Mouse (Mus musculus): Measurements from ENCODE around the gene Hirip3. TPM values are rescaled to one million over a fixed set of nuclear protein-coding genes. Genes with fewer than 3 reads are reported as not detected.
A peak's percentile ranks its signal among the peaks of the same experiment; 100 is the strongest.
"Not testable (repeated sequence)": the region's sequence is repeated elsewhere in the genome, so short reads cannot be mapped to it uniquely, and the experiment has no call there.

Gene Hirip3
- polyA plus RNA-seq, 1 experiment: 63.1 TPM

DNA sequence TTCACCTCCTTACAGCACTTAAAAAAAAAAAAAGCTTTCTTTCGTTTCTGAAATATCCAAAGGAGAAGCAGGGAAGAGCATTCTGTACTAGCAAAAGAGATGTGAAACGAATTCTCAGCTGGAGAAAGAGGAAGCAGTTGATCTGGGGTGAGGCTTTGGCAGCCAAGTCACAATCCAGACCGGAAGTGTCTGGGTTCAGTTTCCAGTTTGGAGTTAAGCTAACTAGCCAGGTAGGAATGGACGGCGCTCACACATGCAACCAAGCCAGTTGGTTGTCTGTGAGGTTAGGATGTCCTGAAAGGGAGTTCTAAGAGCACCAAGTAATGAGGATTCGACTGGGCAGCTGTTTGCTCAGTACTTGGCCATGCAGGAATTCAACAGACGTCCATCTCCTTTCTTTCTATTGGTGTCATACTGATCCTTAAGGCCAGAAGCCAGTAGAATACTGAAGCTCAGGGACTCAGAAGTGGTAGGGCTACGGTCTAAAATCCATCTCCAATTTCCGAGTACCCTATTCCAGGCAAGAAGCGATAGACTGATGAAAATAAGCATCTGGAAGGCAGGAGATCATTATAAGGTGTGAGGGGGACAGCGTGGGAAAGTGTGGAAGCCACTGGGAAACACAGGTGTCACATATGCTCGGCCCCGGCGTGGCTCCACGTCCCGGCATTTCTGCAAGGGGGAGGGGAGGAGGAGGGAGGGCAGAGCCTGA lies 35.8 kb downstream of the Hirip3 start:
- Histone ChIP-seq H3K4me1 (ENCODE audit: control insufficient read depth, insufficient read depth, low read length) (no peaks in the 10 kb centered on the region; the same call in 1 of the 2 replicates), H3K27ac (ENCODE audit: insufficient read depth, low read length) (peak overlapping the region; percentile 94), H3K27me3 (ENCODE audit: control insufficient read depth, insufficient read depth, low read length) (no peaks in the 10 kb centered on the region), H3K4me3 (replicated peaks; ENCODE audit: insufficient read depth, low read depth, low read length) (peak overlapping the region; percentile 86)
- DNase-seq: no peak
- no peak for TF ChIP-seq CTCF (IDR thresholded peaks at IDR 0.05; ENCODE audit: borderline replicate concordance, insufficient read depth, low read depth, low read length)
- TF ChIP-seq POLR2A (IDR thresholded peaks at IDR 0.05; ENCODE audit: borderline replicate concordance, insufficient read depth, low read length): no peak
- 6% methylated on average over 16 of the region's 16 CpGs for WGBS

DNA sequence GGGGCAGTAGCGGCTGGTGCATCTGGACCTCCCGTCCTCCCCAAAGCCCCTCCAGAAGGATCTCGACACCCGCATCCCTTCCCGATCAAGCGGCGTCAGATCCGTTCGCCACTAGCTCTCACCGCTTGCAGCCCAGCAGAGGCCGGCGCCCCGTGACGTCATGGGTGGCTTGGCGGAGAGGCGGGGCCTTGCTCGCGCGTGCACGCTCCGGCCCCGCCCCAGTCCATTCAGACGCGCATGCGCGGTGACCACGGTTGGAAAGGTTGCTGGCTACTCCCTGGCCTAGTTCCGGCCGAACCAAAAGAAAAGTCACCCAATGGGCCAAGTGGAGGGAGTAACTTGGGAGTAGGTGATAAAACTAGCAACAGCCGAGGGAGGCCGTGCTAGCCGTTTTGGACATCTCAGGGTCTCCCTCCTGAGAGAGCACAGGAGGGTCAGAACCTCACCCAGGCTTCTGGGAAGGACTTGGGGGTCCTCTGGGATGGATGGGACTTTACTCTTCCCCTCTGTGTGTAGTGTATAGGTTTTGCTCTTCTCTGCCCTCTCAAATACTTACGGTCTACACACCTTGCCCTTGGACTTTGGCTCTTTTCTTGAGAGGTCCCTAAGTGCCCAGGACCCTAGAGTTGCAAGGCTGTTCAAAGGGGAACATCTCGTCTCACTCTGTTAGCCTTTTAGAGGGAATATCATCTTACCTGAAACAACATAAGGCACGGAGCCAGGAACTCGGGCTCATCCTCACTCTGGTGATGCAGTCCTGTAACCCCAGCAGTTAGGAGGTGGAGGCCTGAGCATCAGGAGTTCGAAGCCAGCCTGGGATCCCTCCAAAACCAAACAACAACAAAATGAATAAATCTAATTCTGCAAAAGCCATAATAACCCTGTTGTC lies 36.6 kb downstream of the Hirip3 start:
- 11% methylated on average over 37 of the region's 37 CpGs for WGBS
- H3K4me1 ChIP-seq (ENCODE audit: control insufficient read depth, insufficient read depth, low read length): no peaks in the 10 kb centered on the region; the same call in 1 of the 2 replicates
- H3K27me3 ChIP-seq (ENCODE audit: control insufficient read depth, insufficient read depth, low read length): no peaks in the 10 kb centered on the region
- DNase-seq: peak; percentile 96 to 98
- peak overlapping the region; percentile 86 for H3K4me3 ChIP-seq (replicated peaks; ENCODE audit: insufficient read depth, low read depth, low read length)
- peak overlapping the region; percentile 94 for H3K27ac ChIP-seq (ENCODE audit: insufficient read depth, low read length)
- TF ChIP-seq CTCF (IDR thresholded peaks at IDR 0.05; ENCODE audit: borderline replicate concordance, insufficient read depth, low read depth, low read length) (no peak), POLR2A (IDR thresholded peaks at IDR 0.05; ENCODE audit: borderline replicate concordance, insufficient read depth, low read length) (peak; percentile 99)

DNA sequence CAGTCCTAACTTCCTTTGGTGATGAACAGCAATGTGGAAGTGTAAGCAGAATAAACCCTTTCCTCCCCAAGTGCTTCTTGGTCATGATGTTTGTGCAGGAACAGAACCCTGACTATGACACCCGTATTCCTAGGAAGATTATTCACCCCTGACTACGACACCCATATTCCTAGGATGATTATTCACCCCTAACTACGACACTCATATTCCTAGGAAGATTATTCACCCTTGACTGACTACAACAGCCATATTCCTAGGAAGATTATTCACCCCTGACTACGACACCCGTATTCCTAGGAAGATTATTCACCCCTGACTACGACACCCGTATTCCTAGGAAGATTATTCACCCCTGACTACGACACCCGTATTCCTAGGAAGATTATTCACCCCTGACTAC lies 38.0 kb downstream of the Hirip3 start:
- not testable (repeated sequence) for DNase-seq; H3K27ac ChIP-seq (ENCODE audit: insufficient read depth, low read length); H3K4me1 ChIP-seq (ENCODE audit: control insufficient read depth, insufficient read depth, low read length); H3K27me3 ChIP-seq (ENCODE audit: control insufficient read depth, insufficient read depth, low read length); H3K4me3 ChIP-seq (replicated peaks; ENCODE audit: insufficient read depth, low read depth, low read length)
- WGBS: 95% methylated on average over 8 of the region's 9 CpGs

DNA sequence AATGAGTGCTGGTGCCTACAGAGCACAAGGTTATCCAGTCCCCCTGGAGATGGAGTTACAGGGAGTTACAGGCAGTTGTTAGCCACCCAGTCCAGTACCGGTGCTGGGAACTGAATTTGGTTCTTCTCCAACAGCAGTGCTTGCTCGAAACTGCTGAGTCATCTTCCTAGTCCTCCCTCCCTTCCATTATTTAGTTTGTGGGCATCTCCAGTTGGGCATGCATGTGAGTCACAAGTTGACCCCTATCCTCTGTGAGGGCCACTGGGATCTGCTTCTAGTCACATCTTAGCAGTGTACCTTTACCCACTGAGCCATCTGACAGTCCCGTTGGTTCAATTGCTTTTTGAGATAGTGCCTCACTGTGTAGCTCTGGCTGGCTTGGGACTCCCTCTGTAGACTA lies 43.8 kb downstream of the Hirip3 start:
- Histone ChIP-seq H3K4me1 (ENCODE audit: control insufficient read depth, insufficient read depth, low read length) (no peaks in the 10 kb centered on the region), H3K4me3 (replicated peaks; ENCODE audit: insufficient read depth, low read depth, low read length) (no peak overlapping the region), H3K27me3 (ENCODE audit: control insufficient read depth, insufficient read depth, low read length) (no peaks in the 10 kb centered on the region), H3K27ac (ENCODE audit: insufficient read depth, low read length) (no peak overlapping the region)
- no peak for DNase-seq
- TF ChIP-seq POLR2A (IDR thresholded peaks at IDR 0.05; ENCODE audit: borderline replicate concordance, insufficient read depth, low read length) (no peak), CTCF (IDR thresholded peaks at IDR 0.05; ENCODE audit: borderline replicate concordance, insufficient read depth, low read depth, low read length) (no peak)
- 59% methylated on average over 3 of the region's 3 CpGs for WGBS

DNA sequence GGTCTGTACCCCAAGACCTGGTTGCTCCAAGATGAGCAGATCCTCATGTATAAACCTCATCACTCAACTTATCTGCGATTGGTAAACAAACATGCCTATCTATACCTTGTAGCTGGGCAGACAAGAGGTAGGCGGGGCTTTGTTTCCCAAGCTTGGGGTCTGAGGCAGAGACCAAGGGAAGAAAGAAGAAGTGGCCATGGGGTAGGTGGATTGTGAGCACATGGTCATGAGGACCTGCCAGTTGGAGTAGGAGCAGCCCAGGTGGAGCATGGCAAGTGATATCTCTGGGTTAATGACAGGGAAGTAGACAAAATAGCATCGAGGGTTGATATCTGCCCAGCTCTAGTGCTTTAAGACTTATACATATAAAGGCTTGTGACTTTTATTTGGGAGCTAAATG lies 53.1 kb downstream of the Hirip3 start:
- no peak for TF ChIP-seq POLR2A (IDR thresholded peaks at IDR 0.05; ENCODE audit: borderline replicate concordance, insufficient read depth, low read length)
- TF ChIP-seq CTCF (IDR thresholded peaks at IDR 0.05; ENCODE audit: borderline replicate concordance, insufficient read depth, low read depth, low read length): no peak
- no peak for DNase-seq
- Histone ChIP-seq H3K27ac (ENCODE audit: insufficient read depth, low read length) (no peak overlapping the region), H3K4me1 (ENCODE audit: control insufficient read depth, insufficient read depth, low read length) (no peaks in the 10 kb centered on the region), H3K4me3 (replicated peaks; ENCODE audit: insufficient read depth, low read depth, low read length) (no peak overlapping the region), H3K27me3 (ENCODE audit: control insufficient read depth, insufficient read depth, low read length) (no peaks in the 10 kb centered on the region)
- 90% methylated on average over 3 of the region's 3 CpGs for WGBS

Other genes with a start within 250 kb of the Hirip3 start
- gene Nupr1, start 231.1 kb upstream of the Hirip3 start, polyA plus RNA-seq (2012; rRNA removed): 9.3 and 10.6 TPM in 2 replicates
- 45.4 and 45.5 TPM in 2 replicates for gene Sgf29, start 212.7 kb upstream of the Hirip3 start, polyA plus RNA-seq (2012; rRNA removed)
- 6.4 and 10.6 TPM in 2 replicates for gene Sult1a1, start 185.5 kb upstream of the Hirip3 start, polyA plus RNA-seq (2012; rRNA removed)
- 51.0 and 61.6 TPM in 2 replicates for gene Bola2, start 166.6 kb upstream of the Hirip3 start, polyA plus RNA-seq (2012; rRNA removed)
- 39.6 and 40.3 TPM in 2 replicates for gene Slx1b, start 166.2 kb upstream of the Hirip3 start, polyA plus RNA-seq (2012; rRNA removed)
- gene Coro1a, start 154.2 kb upstream of the Hirip3 start, polyA plus RNA-seq (2012; rRNA removed): 110 and 126 TPM in 2 replicates
- 212 and 229 TPM in 2 replicates for gene Mapk3, start 102.4 kb upstream of the Hirip3 start, polyA plus RNA-seq (2012; rRNA removed)
- gene Gdpd3, start 95.6 kb upstream of the Hirip3 start, polyA plus RNA-seq (2012; rRNA removed): 6.0 and 8.0 TPM in 2 replicates
- gene Ypel3, start 85.0 kb upstream of the Hirip3 start, polyA plus RNA-seq (2012; rRNA removed): 628 and 636 TPM in 2 replicates
- 2.2 TPM in 2 replicates for gene Tbx6, start 80.5 kb upstream of the Hirip3 start, polyA plus RNA-seq (2012; rRNA removed)
- 110 and 119 TPM in 2 replicates for gene Ppp4c, start 69.5 kb upstream of the Hirip3 start, polyA plus RNA-seq (2012; rRNA removed)
- 193 and 196 TPM in 2 replicates for gene Fam57b, start 64.3 kb upstream of the Hirip3 start, polyA plus RNA-seq (2012; rRNA removed)
- not detected in 2 replicates for gene 4930451I11Rik, start 30.3 kb upstream of the Hirip3 start, polyA plus RNA-seq (2012; rRNA removed)
- 9.7 and 12.1 TPM in 2 replicates for gene Doc2a, start 14.6 kb upstream of the Hirip3 start, polyA plus RNA-seq (2012; rRNA removed)
- 67.3 and 67.6 TPM in 2 replicates for gene Ino80e, start 405 bp downstream of the Hirip3 start, polyA plus RNA-seq (2012; rRNA removed)
- 107 and 108 TPM in 2 replicates for gene Taok2, start 22.7 kb downstream of the Hirip3 start, polyA plus RNA-seq (2012; rRNA removed)
- gene Tmem219, start 60.9 kb downstream of the Hirip3 start, polyA plus RNA-seq (2012; rRNA removed): 29.8 and 37.5 TPM in 2 replicates
- 130 and 140 TPM in 2 replicates for gene Kctd13, start 66.9 kb downstream of the Hirip3 start, polyA plus RNA-seq (2012; rRNA removed)
- 41.8 and 42.4 TPM in 2 replicates for gene Asphd1, start 87.6 kb downstream of the Hirip3 start, polyA plus RNA-seq (2012; rRNA removed)
- gene Sez6l2, start 88.6 kb downstream of the Hirip3 start, polyA plus RNA-seq (2012; rRNA removed): 359 and 364 TPM in 2 replicates
- gene Cdipt, start 113.9 kb downstream of the Hirip3 start, polyA plus RNA-seq (2012; rRNA removed): 255 and 281 TPM in 2 replicates
- gene Cdiptos, start 114.1 kb downstream of the Hirip3 start, polyA plus RNA-seq (2012; rRNA removed): 0.92 and 1.1 TPM in 2 replicates
- 19.9 and 21.0 TPM in 2 replicates for gene Mvp, start 152.6 kb downstream of the Hirip3 start, polyA plus RNA-seq (2012; rRNA removed)
- 2.8 and 5.2 TPM in 2 replicates for gene Pagr1b, start 154.5 kb downstream of the Hirip3 start, polyA plus RNA-seq (2012; rRNA removed)
- gene Pagr1a, start 155.4 kb downstream of the Hirip3 start, polyA plus RNA-seq (2012; rRNA removed): 91.6 and 105 TPM in 2 replicates
- 362 and 365 TPM in 2 replicates for gene Gm42742, start 159.1 kb downstream of the Hirip3 start, polyA plus RNA-seq (2012; rRNA removed)
- 600 and 672 TPM in 2 replicates for gene Prrt2, start 159.2 kb downstream of the Hirip3 start, polyA plus RNA-seq (2012; rRNA removed)
- gene Maz, start 165.1 kb downstream of the Hirip3 start, polyA plus RNA-seq (2012; rRNA removed): 198 and 213 TPM in 2 replicates
- 7.7 and 9.1 TPM in 2 replicates for gene Kif22, start 180.5 kb downstream of the Hirip3 start, polyA plus RNA-seq (2012; rRNA removed)
- gene Zg16, start 225.4 kb downstream of the Hirip3 start, polyA plus RNA-seq (2012; rRNA removed): 0.34 TPM in 1 of 2 replicates, not detected in the other
- gene AI467606, start 229.4 kb downstream of the Hirip3 start, polyA plus RNA-seq (2012; rRNA removed): 1.4 and 2.1 TPM in 2 replicates

All from cerebellum, adult 2 months (tissue).